Mouse (Mus musculus) lung, adult 2 months (tissue): Measurements from ENCODE around the gene Marc1.

Experiments
- CTCF ChIP-seq: fragments of 200-500 bp; IDR thresholded peaks from 2 replicates; pipeline ENCODE4 v1.5.1; 2011; ENCODE audit warnings: mild to moderate bottlenecking, low read length, control low read depth; ENCODE audit not compliant: insufficient read depth
- POLR2A ChIP-seq: fragments of 200-500 bp; IDR thresholded peaks from 2 replicates; pipeline ENCODE4 v1.6.1; 2011; ENCODE audit warnings: low read depth, mild to moderate bottlenecking, control low read depth, low read length, borderline replicate concordance; ENCODE audit errors: extremely low read depth

DNA sequence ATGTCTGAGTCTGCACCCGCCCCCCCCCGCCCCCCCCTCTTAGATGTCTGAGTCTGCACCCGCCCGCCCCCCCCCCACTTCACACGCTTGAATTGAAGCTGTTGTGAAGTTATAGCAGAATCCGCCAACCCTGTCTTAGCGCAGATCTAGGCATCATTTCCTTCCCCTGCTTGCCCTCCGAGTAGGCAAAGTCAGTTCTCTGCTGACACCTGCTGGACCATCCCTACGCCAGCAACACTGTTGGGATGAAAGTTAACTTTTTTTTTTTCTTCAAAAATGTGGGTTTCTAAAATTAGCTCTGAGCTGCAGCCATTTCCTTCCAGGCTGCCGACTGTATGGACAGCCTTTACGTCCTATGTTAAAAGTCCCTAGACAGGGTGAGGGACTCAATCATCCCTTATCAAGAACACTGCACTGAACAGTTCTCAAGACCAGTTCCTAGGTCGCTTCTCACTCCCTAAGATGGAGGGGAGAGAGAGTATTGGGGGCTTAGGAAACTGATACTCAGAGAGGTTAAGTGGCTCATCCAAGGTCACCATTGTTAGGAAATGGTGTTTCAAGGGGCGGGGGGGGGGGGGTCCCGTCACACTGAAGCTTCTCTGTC, 73.1 kb downstream of the Marc1 start:
- no peak for TF ChIP-seq POLR2A
- TF ChIP-seq CTCF: peak; percentile 99
